Comparison of ENCODE assay signal across 8 mouse cellular contexts in genomic region chr11:96944844-96945580, GRCm38 (mm10). TPM values are rescaled to one million over a fixed set of nuclear protein-coding genes. Genes with fewer than 3 reads are reported as not detected.
DNase-seq lines count a peak whose midpoint lies in the region; ATAC-seq and TF ChIP-seq lines count a peak whose summit lies in the region.

No protein-coding gene starts in this region.

- H3K4me3 ChIP-seq in kidney, postnatal 0 days (replicated peaks; ENCODE audit: low read depth, low read length) = no peak overlapping the region
- no peak overlapping the region for H3K4me3 ChIP-seq in kidney, adult 2 months (ENCODE audit: insufficient read depth, low read depth, low read length)
- H3K4me3 ChIP-seq in embryonic facial prominence, embryonic 10.5 days = peak overlapping the region; percentile 71
- peak overlapping the region; percentile 62 for H3K4me3 ChIP-seq in intestine, embryonic 16.5 days (ENCODE audit: low read length)

- TF ChIP-seq CTCF in kidney, postnatal 0 days (IDR thresholded peaks at IDR 0.05; ENCODE audit: low read depth) = no peak
- TF ChIP-seq CTCF in kidney, adult 2 months (conservative IDR thresholded peaks at IDR 0.05; ENCODE audit: insufficient read depth, insufficient read length, low read depth, low read length) = no peak

- DNase-seq in kidney, postnatal 0 days (ENCODE audit: low spot score) = no peak
- DNase-seq in kidney, adult 2 months = no peak
- no peak for DNase-seq in embryonic facial prominence, embryonic 10.5 days (ENCODE audit: low spot score)
- peak; percentile 70 for DNase-seq in naive thymus-derived CD4-positive, alpha-beta T cell, adult 2 months (ENCODE audit: low read depth)
- no peak for DNase-seq in cerebellum, adult 11 months
- no peak for DNase-seq in right cerebral cortex, postnatal 4 days
- no peak for DNase-seq in kidney, postnatal 4 days

- peak overlapping the region; percentile 24; the same call in 1 of the 2 replicates for H3K9ac ChIP-seq in kidney, postnatal 0 days (ENCODE audit: low read depth, low read length)
- H3K9ac ChIP-seq in intestine, embryonic 16.5 days (ENCODE audit: low read depth, low read length) = peak overlapping the region; percentile 75

- H3K4me1 ChIP-seq in kidney, postnatal 0 days (replicated peaks; ENCODE audit: insufficient read depth, low read length) = peaks cover 7% of the 10 kb centered on the region; the same call in 1 of the 2 replicates
- H3K4me1 ChIP-seq in kidney, adult 2 months (ENCODE audit: control insufficient read depth, insufficient read depth, low read length) = peaks cover under 1% of the 10 kb centered on the region; the same call in 1 of the 2 replicates
- H3K4me1 ChIP-seq in embryonic facial prominence, embryonic 10.5 days = peaks cover 30% of the 10 kb centered on the region
- H3K4me1 ChIP-seq in intestine, embryonic 16.5 days (ENCODE audit: control insufficient read depth, insufficient read depth, low read length) = peaks cover 9% of the 10 kb centered on the region; the same call in 1 of the 2 replicates

- WGBS in kidney, postnatal 0 days = 77% methylated on average over 14 of the region's 14 CpGs
- WGBS in kidney, adult 2 months = 71% methylated on average over 14 of the region's 14 CpGs
- WGBS in embryonic facial prominence, embryonic 10.5 days = 84% methylated on average over 14 of the region's 14 CpGs
- WGBS in intestine, embryonic 16.5 days = 67% methylated on average over 14 of the region's 14 CpGs

- peak overlapping the region; percentile 84 for H3K4me2 ChIP-seq in kidney, postnatal 0 days (ENCODE audit: low read length)
- H3K4me2 ChIP-seq in intestine, embryonic 16.5 days (ENCODE audit: low read depth, low read length) = peak overlapping the region; percentile 94

- no peaks in the 10 kb centered on the region for H3K27me3 ChIP-seq in kidney, postnatal 0 days (ENCODE audit: insufficient read depth, low read length)
- no peaks in the 10 kb centered on the region for H3K27me3 ChIP-seq in kidney, adult 2 months (replicated peaks; ENCODE audit: control insufficient read depth, insufficient read depth, low read length)
- H3K27me3 ChIP-seq in embryonic facial prominence, embryonic 10.5 days (replicated peaks; ENCODE audit: low read depth, poor library complexity, severe bottlenecking) = peaks cover 6% of the 10 kb centered on the region
- H3K27me3 ChIP-seq in intestine, embryonic 16.5 days (replicated peaks; ENCODE audit: control insufficient read depth, insufficient read depth, low read length) = no peaks in the 10 kb centered on the region

- TF ChIP-seq POLR2A in kidney, adult 2 months (IDR thresholded peaks at IDR 0.05; ENCODE audit: low read depth, low read length) = no peak

- ATAC-seq in kidney, postnatal 0 days (replicated peaks; ENCODE audit: low FRiP score, low read depth) = no peak
- ATAC-seq in intestine, embryonic 16.5 days = no peak

- H3K9me3 ChIP-seq in kidney, postnatal 0 days (replicated peaks; ENCODE audit: low read length) = no peaks in the 10 kb centered on the region
- H3K9me3 ChIP-seq in embryonic facial prominence, embryonic 10.5 days = no peaks in the 10 kb centered on the region
- H3K9me3 ChIP-seq in intestine, embryonic 16.5 days (ENCODE audit: control insufficient read depth, low read length) = no peaks in the 10 kb centered on the region

- no peak overlapping the region for H3K27ac ChIP-seq in kidney, postnatal 0 days
- H3K27ac ChIP-seq in kidney, adult 2 months (ENCODE audit: insufficient read depth, low read depth, low read length) = no peak overlapping the region
- H3K27ac ChIP-seq in embryonic facial prominence, embryonic 10.5 days (replicated peaks) = peak overlapping the region; percentile 80; the same call in 1 of the 2 replicates
- no peak overlapping the region; the same call in 1 of the 2 replicates for H3K27ac ChIP-seq in intestine, embryonic 16.5 days (ENCODE audit: low read length)

- H3K36me3 ChIP-seq in kidney, postnatal 0 days (ENCODE audit: insufficient read depth, low read length) = no peaks in the 10 kb centered on the region
- no peaks in the 10 kb centered on the region for H3K36me3 ChIP-seq in kidney, adult 2 months (ENCODE audit: control insufficient read depth, insufficient read depth, low read length)
- H3K36me3 ChIP-seq in embryonic facial prominence, embryonic 10.5 days (replicated peaks) = peaks cover 16% of the 10 kb centered on the region
- H3K36me3 ChIP-seq in intestine, embryonic 16.5 days (ENCODE audit: control insufficient read depth, insufficient read depth, low read length) = 0 out of 2 replicates have a peak, but pooled peaks cover 3% of the 10 kb centered on the region

RNA-seq across cellular contexts. Expression of gene Pnpo, which starts 1.2 kb away (rescaled TPM):
- polyA plus RNA-seq in kidney, postnatal 0 days (2015; fragmentation: Nextera tagmentation; extraction: Ambion mirVana) = 31.7 and 33.2 TPM in 2 replicates
- polyA plus RNA-seq in kidney, adult 2 months (2012; rRNA removed) = 73.0 and 77.1 TPM in 2 replicates
- polyA plus RNA-seq in embryonic facial prominence, embryonic 10.5 days (2016; fragmentation: Nextera tagmentation; extraction: Ambion mirVana) = 32.0 and 34.5 TPM in 2 replicates
- 125 and 141 TPM in 2 replicates for polyA plus RNA-seq in intestine, embryonic 16.5 days (2015; fragmentation: Nextera tagmentation; extraction: Ambion mirVana)

RNA-seq across cellular contexts. Expression of gene Prr15l, which starts 17.1 kb away (rescaled TPM):
- 76.5 and 88.2 TPM in 2 replicates for polyA plus RNA-seq in kidney, postnatal 0 days (2015; fragmentation: Nextera tagmentation; extraction: Ambion mirVana)
- polyA plus RNA-seq in kidney, adult 2 months (2012; rRNA removed) = 114 and 119 TPM in 2 replicates
- polyA plus RNA-seq in embryonic facial prominence, embryonic 10.5 days (2016; fragmentation: Nextera tagmentation; extraction: Ambion mirVana) = 1.1 and 2.3 TPM in 2 replicates
- 116 and 121 TPM in 2 replicates for polyA plus RNA-seq in intestine, embryonic 16.5 days (2015; fragmentation: Nextera tagmentation; extraction: Ambion mirVana)

RNA-seq across cellular contexts. Expression of gene Cdk5rap3, which starts 28.7 kb away (rescaled TPM):
- polyA plus RNA-seq in kidney, postnatal 0 days (2015; fragmentation: Nextera tagmentation; extraction: Ambion mirVana) = 77.8 and 81.6 TPM in 2 replicates
- 35.6 and 37.2 TPM in 2 replicates for polyA plus RNA-seq in kidney, adult 2 months (2012; rRNA removed)
- polyA plus RNA-seq in embryonic facial prominence, embryonic 10.5 days (2016; fragmentation: Nextera tagmentation; extraction: Ambion mirVana) = 90.1 and 99.9 TPM in 2 replicates
- polyA plus RNA-seq in intestine, embryonic 16.5 days (2015; fragmentation: Nextera tagmentation; extraction: Ambion mirVana) = 68.1 and 70.1 TPM in 2 replicates

RNA-seq across cellular contexts. Expression of gene Sp2, which starts 37.7 kb away (rescaled TPM):
- 16.3 and 16.4 TPM in 2 replicates for polyA plus RNA-seq in kidney, postnatal 0 days (2015; fragmentation: Nextera tagmentation; extraction: Ambion mirVana)
- 11.9 and 13.3 TPM in 2 replicates for polyA plus RNA-seq in kidney, adult 2 months (2012; rRNA removed)
- 27.9 and 30.3 TPM in 2 replicates for polyA plus RNA-seq in embryonic facial prominence, embryonic 10.5 days (2016; fragmentation: Nextera tagmentation; extraction: Ambion mirVana)
- 13.2 and 13.8 TPM in 2 replicates for polyA plus RNA-seq in intestine, embryonic 16.5 days (2015; fragmentation: Nextera tagmentation; extraction: Ambion mirVana)

Comparison
In these comparisons a context has a peak if more than half of its experiments do, and no peak if none do; other contexts are left out.
1. H3K4me3 ChIP-seq: peak in embryonic facial prominence, embryonic 10.5 days (single experiment) and intestine, embryonic 16.5 days (single experiment); none in kidney, postnatal 0 days (single experiment) and kidney, adult 2 months (single experiment).
2. RNA of gene Prr15l, which starts 17.1 kb away (polyA plus RNA-seq): 114 to 119 TPM in kidney, adult 2 months, 116 to 121 TPM in intestine, embryonic 16.5 days and 76.5 to 88.2 TPM in kidney, postnatal 0 days; 1.1 to 2.3 TPM in embryonic facial prominence, embryonic 10.5 days; every median in the first group is over 10 times any median in the second.